Mouse (Mus musculus): Measurements from ENCODE around the gene Selenok. TPM values are rescaled to one million over a fixed set of nuclear protein-coding genes. Genes with fewer than 3 reads are reported as not detected.

Selenok gene
- 185 TPM for total RNA-seq (2023)

GRCm38 (mm10) chr14:29968075-29968821 is at the start of gene Selenok:
Gene Selenok (plus strand): TSS chr14:29968308.

GRCm38 (mm10) chr14:29978254-29979204 is 10.4 kb downstream of the Selenok start, which contains the start of gene Actr8:
Gene Actr8 (plus strand): TSS chr14:29978337.

GRCm38 (mm10) chr14:30008733-30009575 is 40.8 kb downstream of the Selenok start, which contains the start of the genes Il17rb and Chdh:
Gene Il17rb (minus strand): TSS chr14:30008896.
Gene Chdh (plus strand): TSS chr14:30009023.

Other genes with a start within 250 kb of the Selenok start
- not detected for gene Cacna2d3, start 246.4 kb upstream of the Selenok start, total RNA-seq (2023)
- gene Actr8, start 10.0 kb downstream of the Selenok start, total RNA-seq (2023) = 52.5 TPM
- 0.53 TPM for gene Il17rb, start 40.6 kb downstream of the Selenok start, total RNA-seq (2023)
- gene Chdh, start 40.7 kb downstream of the Selenok start, total RNA-seq (2023) = 0.79 TPM